Mouse (Mus musculus) E14TG2a.4 (cell line): ENCODE measurements around the gene Klhdc4.

Experiments used
- H3K27me3 ChIP-seq: 2 replicates; pipeline ENCODE4 v1.6.1; 2014; ENCODE audit warnings: low read length, control low read depth; ENCODE audit not compliant: insufficient read depth
- H3K36me3 ChIP-seq: 2 replicates; pipeline ENCODE4 v1.6.1; 2014; ENCODE audit warnings: low read length, control low read depth; ENCODE audit not compliant: insufficient read depth
- H3K4me1 ChIP-seq: replicated peaks from 2 replicates; pipeline ENCODE4 v1.6.1; 2014; ENCODE audit warnings: low read depth, low read length, control low read depth
- H3K4me3 ChIP-seq: replicated peaks from 2 replicates; pipeline ENCODE4 v1.5.1; 2014; ENCODE audit warnings: mild to moderate bottlenecking, low read length
- H3K9me3 ChIP-seq: 2 replicates; pipeline ENCODE4 v1.6.1; 2014; ENCODE audit warnings: low read length, control low read depth
- CTCF ChIP-seq: conservative IDR thresholded peaks from 2 replicates; pipeline ENCODE4 v1.5.1; 2014; ENCODE audit warnings: low read length
- NANOG ChIP-seq: IDR thresholded peaks from 2 replicates; pipeline ENCODE4 v1.6.1; 2014; ENCODE audit warnings: borderline replicate concordance, low read length, mixed read lengths
- POU5F1 ChIP-seq: IDR thresholded peaks from 2 replicates; pipeline ENCODE4 v1.6.1; 2014; ENCODE audit warnings: low read length, borderline replicate concordance

Klhdc4 gene

GRCm38 (mm10) chr8:121844765-121845164 is 15.4 kb upstream of the Klhdc4 start:
- TF ChIP-seq NANOG (no peak), POU5F1 (no peak), CTCF (no peak)
- Histone ChIP-seq H3K9me3 (no peaks in the 10 kb centered on the region), H3K36me3 (no peaks in the 10 kb centered on the region), H3K4me3 (no peak overlapping the region), H3K4me1 (peaks cover 9% of the 10 kb centered on the region), H3K27me3 (peaks cover 10% of the 10 kb centered on the region)

- H3K27me3 ChIP-seq, result peaks cover 3% of the 10 kb centered on the region
- no peaks in the 10 kb centered on the region for H3K9me3 ChIP-seq
- no peaks in the 10 kb centered on the region for H3K36me3 ChIP-seq
- H3K4me3 ChIP-seq, result no peak overlapping the region
- TF ChIP-seq CTCF, result no peak
- TF ChIP-seq NANOG, result no peak
- TF ChIP-seq POU5F1, result no peak
- peaks cover 9% of the 10 kb centered on the region for H3K4me1 ChIP-seq
Measured at GRCm38 (mm10) chr8:121843184-121843733, 13.9 kb upstream of the Klhdc4 start.

GRCm38 (mm10) chr8:121842064-121842955 is 12.9 kb upstream of the Klhdc4 start:
- Histone ChIP-seq H3K4me3 (no peak overlapping the region), H3K27me3 (peaks cover 2% of the 10 kb centered on the region; the same call in 1 of the 2 replicates), H3K36me3 (no peaks in the 10 kb centered on the region), H3K4me1 (peaks cover 9% of the 10 kb centered on the region), H3K9me3 (no peaks in the 10 kb centered on the region)
- TF ChIP-seq NANOG (no peak), POU5F1 (no peak), CTCF (no peak)

GRCm38 (mm10) chr8:121841242-121841641 is 11.9 kb upstream of the Klhdc4 start:
- Histone ChIP-seq H3K9me3 (no peaks in the 10 kb centered on the region), H3K4me3 (0 out of 2 replicates have a peak overlapping the region, but pooled peaks have one; percentile 26), H3K4me1 (peaks cover 9% of the 10 kb centered on the region), H3K27me3 (peaks cover 2% of the 10 kb centered on the region; the same call in 1 of the 2 replicates), H3K36me3 (no peaks in the 10 kb centered on the region)
- TF ChIP-seq CTCF (peak; percentile 99), NANOG (no peak), POU5F1 (no peak)

GRCm38 (mm10) chr8:121832503-121832902 is 3.1 kb upstream of the Klhdc4 start:
- Histone ChIP-seq H3K27me3 (peaks cover 4% of the 10 kb centered on the region; the same call in 1 of the 2 replicates), H3K9me3 (no peaks in the 10 kb centered on the region), H3K4me1 (peaks cover 20% of the 10 kb centered on the region), H3K36me3 (no peaks in the 10 kb centered on the region), H3K4me3 (no peak overlapping the region)
- TF ChIP-seq CTCF (peak; percentile 43), POU5F1 (no peak)

GRCm38 (mm10) chr8:121832061-121832460 is 2.7 kb upstream of the Klhdc4 start:
- peaks cover 4% of the 10 kb centered on the region; the same call in 1 of the 2 replicates for H3K27me3 ChIP-seq
- no peaks in the 10 kb centered on the region for H3K36me3 ChIP-seq
- peaks cover 21% of the 10 kb centered on the region for H3K4me1 ChIP-seq
- no peak overlapping the region for H3K4me3 ChIP-seq
- TF ChIP-seq NANOG (no peak), CTCF (no peak), POU5F1 (no peak)
- no peaks in the 10 kb centered on the region for H3K9me3 ChIP-seq

GRCm38 (mm10) chr8:121829777-121830362 is 501 bp upstream of the Klhdc4 start:
- H3K4me1 ChIP-seq, result peaks cover 21% of the 10 kb centered on the region
- TF ChIP-seq POU5F1 (no peak), NANOG (no peak), CTCF (no peak)
- H3K9me3 ChIP-seq, result no peaks in the 10 kb centered on the region
- H3K27me3 ChIP-seq, result peaks cover 4% of the 10 kb centered on the region; the same call in 1 of the 2 replicates
- peak overlapping the region; percentile 91 for H3K4me3 ChIP-seq
- H3K36me3 ChIP-seq, result no peaks in the 10 kb centered on the region

- Histone ChIP-seq H3K4me3 (peak overlapping the region; percentile 91), H3K4me1 (peaks cover 21% of the 10 kb centered on the region), H3K36me3 (no peaks in the 10 kb centered on the region), H3K9me3 (no peaks in the 10 kb centered on the region), H3K27me3 (peaks cover 4% of the 10 kb centered on the region; the same call in 1 of the 2 replicates)
- TF ChIP-seq CTCF (no peak), POU5F1 (no peak), NANOG (no peak)
Measured at GRCm38 (mm10) chr8:121828376-121829023, 869 bp downstream of the Klhdc4 start.
